In the genomic region with DNA sequence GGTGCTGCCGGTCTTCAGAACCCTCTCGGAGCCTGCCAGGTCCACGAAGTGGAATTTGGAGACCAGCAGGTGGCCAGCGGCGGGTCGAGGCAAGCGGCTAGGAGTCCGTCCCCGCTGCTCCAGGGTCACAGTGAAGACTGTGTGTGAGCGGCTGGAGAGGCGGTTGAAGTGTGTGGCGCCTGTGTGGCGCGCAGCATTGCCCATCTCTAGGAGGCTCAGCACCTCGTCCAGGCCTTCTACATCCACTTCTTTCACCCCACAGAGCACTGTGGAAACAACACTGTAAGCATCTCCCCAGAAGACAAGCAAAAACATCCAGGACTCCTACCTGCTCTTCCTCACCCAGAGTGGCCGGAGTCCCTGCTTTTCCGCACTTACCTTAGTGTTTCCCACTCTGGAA, we compare ENCODE assay signal across 11 mouse cellular contexts. TPM values are rescaled to one million over a fixed set of nuclear protein-coding genes. Genes with fewer than 3 reads are reported as not detected.
DNase-seq lines count a peak whose midpoint lies in the region; ATAC-seq and TF ChIP-seq lines count a peak whose summit lies in the region.
"Had no signal": no experiment of that assay in that cellular context is flagged by ENCODE, and none has a peak within 500 bp of the region (broad histone marks: within the 10 kb centered on the region; RNA-seq: fewer than 3 reads in every experiment).

No protein-coding gene starts in this region.

- no peak overlapping the region for H3K4me3 ChIP-seq in kidney, postnatal 0 days (replicated peaks; ENCODE audit: low read depth, low read length)
- H3K4me3 ChIP-seq in embryonic facial prominence, embryonic 12.5 days: 0 out of 2 replicates have a peak overlapping the region, but pooled peaks have one; percentile 40
- peak overlapping the region; percentile 48 for H3K4me3 ChIP-seq in forebrain, embryonic 15.5 days
- H3K4me3 ChIP-seq in midbrain, embryonic 15.5 days: peak overlapping the region; percentile 45

- no peak overlapping the region for H3K27ac ChIP-seq in kidney, postnatal 0 days
- no peak overlapping the region for H3K27ac ChIP-seq in embryonic facial prominence, embryonic 12.5 days
- H3K27ac ChIP-seq in forebrain, embryonic 15.5 days (replicated peaks): 0 out of 2 replicates have a peak overlapping the region, but pooled peaks have one; percentile 6
- peak overlapping the region; percentile 25; the same call in 1 of the 2 replicates for H3K27ac ChIP-seq in midbrain, embryonic 15.5 days

- no peak for ATAC-seq in kidney, postnatal 0 days (replicated peaks; ENCODE audit: low FRiP score, low read depth)
- no peak for ATAC-seq in embryonic facial prominence, embryonic 12.5 days (ENCODE audit: insufficient number of reproducible peaks, insufficient read depth, low FRiP score, low TSS enrichment)
- no peak for ATAC-seq in forebrain, embryonic 15.5 days (replicated peaks)
- ATAC-seq in midbrain, embryonic 15.5 days (replicated peaks): peak; percentile 32; the same call in 1 of the 2 replicates
- ATAC-seq: Patski had no signal

- H3K4me2 ChIP-seq in kidney, postnatal 0 days (ENCODE audit: low read length): peak overlapping the region; percentile 75; the same call in 1 of the 2 replicates
- peak overlapping the region; percentile 69 for H3K4me2 ChIP-seq in embryonic facial prominence, embryonic 12.5 days (replicated peaks)
- H3K4me2 ChIP-seq in forebrain, embryonic 15.5 days (replicated peaks): peak overlapping the region; percentile 68
- peak overlapping the region; percentile 58 for H3K4me2 ChIP-seq in midbrain, embryonic 15.5 days

- no peak for DNase-seq in kidney, postnatal 0 days (ENCODE audit: low spot score)
- no peak for DNase-seq in kidney, adult 8-10 months
- DNase-seq in spleen, postnatal 10 days (ENCODE audit: low spot score in 2 of 2): no peak
- DNase-seq in adrenal gland, postnatal 10 days: no peak
- DNase-seq: gastrocnemius, postnatal 25 days had no signal

- no peaks in the 10 kb centered on the region for H3K27me3 ChIP-seq in kidney, postnatal 0 days (ENCODE audit: insufficient read depth, low read length)
- peaks cover 26% of the 10 kb centered on the region for H3K27me3 ChIP-seq in embryonic facial prominence, embryonic 12.5 days
- no peaks in the 10 kb centered on the region for H3K27me3 ChIP-seq in forebrain, embryonic 15.5 days
- no peaks in the 10 kb centered on the region for H3K27me3 ChIP-seq in midbrain, embryonic 15.5 days (replicated peaks)
- H3K27me3 ChIP-seq: Patski had no signal

- peaks cover 4% of the 10 kb centered on the region; the same call in 1 of the 2 replicates for H3K36me3 ChIP-seq in kidney, postnatal 0 days (ENCODE audit: insufficient read depth, low read length)
- H3K36me3 ChIP-seq in embryonic facial prominence, embryonic 12.5 days: peaks cover 36% of the 10 kb centered on the region
- no peaks in the 10 kb centered on the region for H3K36me3 ChIP-seq in forebrain, embryonic 15.5 days
- H3K36me3 ChIP-seq in midbrain, embryonic 15.5 days (replicated peaks): no peaks in the 10 kb centered on the region

- peaks cover 2% of the 10 kb centered on the region; the same call in 1 of the 2 replicates for H3K4me1 ChIP-seq in kidney, postnatal 0 days (replicated peaks; ENCODE audit: insufficient read depth, low read length)
- H3K4me1 ChIP-seq in embryonic facial prominence, embryonic 12.5 days: peaks cover 15% of the 10 kb centered on the region; the same call in 1 of the 2 replicates
- peaks cover 16% of the 10 kb centered on the region for H3K4me1 ChIP-seq in forebrain, embryonic 15.5 days
- peaks cover 21% of the 10 kb centered on the region for H3K4me1 ChIP-seq in midbrain, embryonic 15.5 days

- no peaks in the 10 kb centered on the region for H3K9me3 ChIP-seq in kidney, postnatal 0 days (replicated peaks; ENCODE audit: low read length)
- no peaks in the 10 kb centered on the region for H3K9me3 ChIP-seq in embryonic facial prominence, embryonic 12.5 days
- no peaks in the 10 kb centered on the region for H3K9me3 ChIP-seq in forebrain, embryonic 15.5 days
- no peaks in the 10 kb centered on the region for H3K9me3 ChIP-seq in midbrain, embryonic 15.5 days

- H3K9ac ChIP-seq in kidney, postnatal 0 days (ENCODE audit: low read depth, low read length): no peak overlapping the region
- H3K9ac ChIP-seq in embryonic facial prominence, embryonic 12.5 days: no peak overlapping the region
- H3K9ac ChIP-seq in forebrain, embryonic 15.5 days (replicated peaks): peak overlapping the region; percentile 58
- peak overlapping the region; percentile 30 for H3K9ac ChIP-seq in midbrain, embryonic 15.5 days

- WGBS in kidney, postnatal 0 days: 57% methylated on average over 17 of the region's 17 CpGs
- WGBS in embryonic facial prominence, embryonic 12.5 days: 38% methylated on average over 17 of the region's 17 CpGs
- 32% methylated on average over 17 of the region's 17 CpGs for WGBS in forebrain, embryonic 15.5 days
- 27% methylated on average over 17 of the region's 17 CpGs for WGBS in midbrain, embryonic 15.5 days

- peak; percentile 11; the same call in 1 of the 2 replicates for TF ChIP-seq CTCF in kidney, postnatal 0 days (IDR thresholded peaks at IDR 0.05; ENCODE audit: low read depth)

RNA-seq across cellular contexts. Expression of gene Kif7, which starts 4.7 kb away (rescaled TPM):
- polyA plus RNA-seq in kidney, postnatal 0 days (2015; fragmentation: Nextera tagmentation; extraction: Ambion mirVana): 3.1 and 3.7 TPM in 2 replicates
- polyA plus RNA-seq in embryonic facial prominence, embryonic 12.5 days (2016; fragmentation: Nextera tagmentation; extraction: Ambion mirVana): 11.5 and 11.7 TPM in 2 replicates
- polyA plus RNA-seq in forebrain, embryonic 15.5 days (2015; fragmentation: Nextera tagmentation; extraction: Ambion mirVana): 3.3 and 3.4 TPM in 2 replicates
- polyA plus RNA-seq in midbrain, embryonic 15.5 days (2015; fragmentation: Nextera tagmentation; extraction: Ambion mirVana): 1.3 and 2.0 TPM in 2 replicates
- total RNA-seq in adrenal gland, postnatal 10 days (2021): 1 to 10 TPM; 4.9 to 5.7 TPM

RNA-seq across cellular contexts. Expression of gene Plin1, which starts 21.9 kb away (rescaled TPM):
- 0.19 and 0.61 TPM in 2 replicates for polyA plus RNA-seq in kidney, postnatal 0 days (2015; fragmentation: Nextera tagmentation; extraction: Ambion mirVana)
- 0.13 TPM in 1 of 2 replicates, not detected in the other for polyA plus RNA-seq in embryonic facial prominence, embryonic 12.5 days (2016; fragmentation: Nextera tagmentation; extraction: Ambion mirVana)
- not detected in 2 replicates for polyA plus RNA-seq in forebrain, embryonic 15.5 days (2015; fragmentation: Nextera tagmentation; extraction: Ambion mirVana)
- polyA plus RNA-seq in midbrain, embryonic 15.5 days (2015; fragmentation: Nextera tagmentation; extraction: Ambion mirVana): 0.27 TPM in 1 of 2 replicates, not detected in the other
- 100 to 1,000 TPM; 750 to 928 TPM for total RNA-seq in adrenal gland, postnatal 10 days (2021)
- total RNA-seq: left cerebral cortex, postnatal 14 days; megakaryocyte-erythroid progenitor cell, adult 5-6 weeks had no signal

RNA-seq across cellular contexts. Expression of gene Pex11a, which starts 32.1 kb away (rescaled TPM):
- 21.2 and 22.0 TPM in 2 replicates for polyA plus RNA-seq in kidney, postnatal 0 days (2015; fragmentation: Nextera tagmentation; extraction: Ambion mirVana)
- 10.3 and 11.9 TPM in 2 replicates for polyA plus RNA-seq in embryonic facial prominence, embryonic 12.5 days (2016; fragmentation: Nextera tagmentation; extraction: Ambion mirVana)
- 16.9 and 18.8 TPM in 2 replicates for polyA plus RNA-seq in forebrain, embryonic 15.5 days (2015; fragmentation: Nextera tagmentation; extraction: Ambion mirVana)
- polyA plus RNA-seq in midbrain, embryonic 15.5 days (2015; fragmentation: Nextera tagmentation; extraction: Ambion mirVana): 13.5 and 15.3 TPM in 2 replicates
- 10 to 100 TPM; 41.0 to 47.0 TPM for total RNA-seq in adrenal gland, postnatal 10 days (2021)

RNA-seq across cellular contexts. Expression of gene Wdr93, which starts 32.1 kb away (rescaled TPM):
- 0.26 and 0.41 TPM in 2 replicates for polyA plus RNA-seq in kidney, postnatal 0 days (2015; fragmentation: Nextera tagmentation; extraction: Ambion mirVana)
- polyA plus RNA-seq in embryonic facial prominence, embryonic 12.5 days (2016; fragmentation: Nextera tagmentation; extraction: Ambion mirVana): 0.56 TPM in 1 of 2 replicates, not detected in the other
- 0.23 and 0.85 TPM in 2 replicates for polyA plus RNA-seq in forebrain, embryonic 15.5 days (2015; fragmentation: Nextera tagmentation; extraction: Ambion mirVana)
- polyA plus RNA-seq in midbrain, embryonic 15.5 days (2015; fragmentation: Nextera tagmentation; extraction: Ambion mirVana): 0.43 and 0.54 TPM in 2 replicates
- 1 to 10 TPM; 1.5 to 2.5 TPM for total RNA-seq in adrenal gland, postnatal 10 days (2021)
- total RNA-seq: gastrocnemius, postnatal 25 days; left cerebral cortex, postnatal 14 days; megakaryocyte-erythroid progenitor cell, adult 5-6 weeks had no signal

RNA-seq across cellular contexts. Expression of gene Ticrr, which starts 50.8 kb away (rescaled TPM):
- polyA plus RNA-seq in kidney, postnatal 0 days (2015; fragmentation: Nextera tagmentation; extraction: Ambion mirVana): 3.1 and 4.0 TPM in 2 replicates
- 14.7 and 14.9 TPM in 2 replicates for polyA plus RNA-seq in embryonic facial prominence, embryonic 12.5 days (2016; fragmentation: Nextera tagmentation; extraction: Ambion mirVana)
- 5.0 and 5.8 TPM in 2 replicates for polyA plus RNA-seq in forebrain, embryonic 15.5 days (2015; fragmentation: Nextera tagmentation; extraction: Ambion mirVana)
- polyA plus RNA-seq in midbrain, embryonic 15.5 days (2015; fragmentation: Nextera tagmentation; extraction: Ambion mirVana): 1.5 and 2.2 TPM in 2 replicates
- total RNA-seq in adrenal gland, postnatal 10 days (2021): 1 to 10 TPM; 2.3 to 3.7 TPM

Comparison
In these comparisons a context has a peak if more than half of its experiments do, and no peak if none do; other contexts are left out.
1. H3K27ac ChIP-seq: peak in forebrain, embryonic 15.5 days (single experiment) and midbrain, embryonic 15.5 days (single experiment); none in kidney, postnatal 0 days (single experiment) and embryonic facial prominence, embryonic 12.5 days (single experiment).
2. H3K9ac ChIP-seq: peak in forebrain, embryonic 15.5 days (single experiment) and midbrain, embryonic 15.5 days (single experiment); none in kidney, postnatal 0 days (single experiment) and embryonic facial prominence, embryonic 12.5 days (single experiment).
3. Peak in every context shown above with its lines, with median percentiles within 50 percentile points of each other: H3K4me2 ChIP-seq.